Mouse (Mus musculus) naive thymus-derived CD4-positive, alpha-beta T cell, adult 5 months (primary cell): ENCODE measurements around the gene Ylpm1. TPM values are rescaled to one million over a fixed set of nuclear protein-coding genes. Genes with fewer than 3 reads are reported as not detected.

Experiments
- polyA plus RNA-seq: library from polyadenylated mRNA; unstranded; fragments of 100-300 nt; shearing (Covaris generic); gene quantifications from one replicate; pipeline ENCODE4 v1.2.1, GENCODE M21; 2017

The Ylpm1 gene
- 36.4 TPM for polyA plus RNA-seq

GRCm38 (mm10) chr12:84996083-84996496 is at the start of gene Ylpm1:
Gene Ylpm1, plus strand, starts transcription at chr12:84996321.

GRCm38 (mm10) chr12:84970428-84971096 is 25.6 kb upstream of the Ylpm1 start, which contains the start of the genes Fcf1 and Arel1:
Gene Fcf1, plus strand, starts transcription at chr12:84970897.
Gene Arel1, minus strand, starts transcription at chr12:84970900.

GRCm38 (mm10) chr12:85110698-85111592 is 114.8 kb downstream of the Ylpm1 start, which contains the start of the genes Prox2 and Dlst:
Gene Prox2, minus strand, starts transcription at chr12:85110759.
Gene Dlst, plus strand, starts transcription at chr12:85110833.

Other genes with a start within 250 kb of the Ylpm1 start
- gene Npc2, start 223.2 kb upstream of the Ylpm1 start, polyA plus RNA-seq: 200 TPM
- gene Isca2, start 223.1 kb upstream of the Ylpm1 start, polyA plus RNA-seq: 87.9 TPM
- not detected for gene Ltbp2, start 119.8 kb upstream of the Ylpm1 start, polyA plus RNA-seq
- 108 TPM for gene Fcf1, start 25.4 kb upstream of the Ylpm1 start, polyA plus RNA-seq
- 16.8 TPM for gene Arel1, start 25.4 kb upstream of the Ylpm1 start, polyA plus RNA-seq
- 3.9 TPM for gene Prox2, start 114.4 kb downstream of the Ylpm1 start, polyA plus RNA-seq
- 124 TPM for gene Dlst, start 114.5 kb downstream of the Ylpm1 start, polyA plus RNA-seq
- 2.2 TPM for gene Rps6kl1, start 154.9 kb downstream of the Ylpm1 start, polyA plus RNA-seq
- gene Pgf, start 181.5 kb downstream of the Ylpm1 start, polyA plus RNA-seq: not detected
- gene Eif2b2, start 223.2 kb downstream of the Ylpm1 start, polyA plus RNA-seq: 92.5 TPM